Mouse (Mus musculus): ENCODE results near the gene Ifnar1. TPM values are rescaled to one million over a fixed set of nuclear protein-coding genes. Genes with fewer than 3 reads are reported as not detected.

Ifnar1 gene
- polyA plus RNA-seq, 1 experiment, result 31.3 TPM

- 0 out of 2 replicates have a peak, but pooled peaks cover 3% of the 10 kb centered on the region for H3K9me3 ChIP-seq (replicated peaks; ENCODE audit: control insufficient read depth, insufficient read depth, low read length, poor library complexity, severe bottlenecking)
- H3K4me1 ChIP-seq (ENCODE audit: control insufficient read depth, insufficient read depth, low read length), result no peaks in the 10 kb centered on the region
- H3K27ac ChIP-seq (ENCODE audit: insufficient read depth, low read length), result no peak overlapping the region
These were observed 41.8 kb upstream of the Ifnar1 start for GRCm38 (mm10) chr16:91443211-91443611.

DNA sequence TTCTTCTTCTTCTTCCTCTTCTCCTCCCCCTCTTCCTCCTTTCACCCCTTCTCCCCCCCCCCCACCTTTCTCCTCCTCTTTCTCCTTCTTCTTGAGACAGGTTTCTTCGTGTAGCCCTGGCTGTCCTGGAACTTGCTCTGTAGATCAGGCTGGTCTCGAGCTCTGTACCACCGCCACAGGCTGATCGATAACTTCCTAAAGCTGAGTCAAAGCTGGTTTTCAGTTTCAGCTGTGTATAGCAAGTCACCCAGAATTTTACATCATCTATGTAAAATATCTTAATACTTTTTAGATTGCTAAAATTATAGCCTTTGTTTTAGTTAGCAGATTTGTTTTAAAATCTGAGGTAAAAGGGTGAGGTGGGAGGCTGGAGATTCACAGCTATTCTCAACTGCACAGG is 40.2 kb upstream of the Ifnar1 start:
- TF ChIP-seq CTCF (IDR thresholded peaks at IDR 0.05; ENCODE audit: low read depth, low read length), result no peak
- no peak for TF ChIP-seq POLR2A (IDR thresholded peaks at IDR 0.05; ENCODE audit: insufficient read depth, low read length)
- no peak for TF ChIP-seq EP300 (IDR thresholded peaks at IDR 0.05; ENCODE audit: insufficient read depth, low read depth, low read length)
- no peaks in the 10 kb centered on the region for H3K36me3 ChIP-seq (ENCODE audit: control insufficient read depth, insufficient read depth, low read length, poor library complexity, severe bottlenecking)
- 0 out of 2 replicates have a peak, but pooled peaks cover 3% of the 10 kb centered on the region for H3K9me3 ChIP-seq (replicated peaks; ENCODE audit: control insufficient read depth, insufficient read depth, low read length, poor library complexity, severe bottlenecking)
- no peaks in the 10 kb centered on the region for H3K4me1 ChIP-seq (ENCODE audit: control insufficient read depth, insufficient read depth, low read length)
- no peak overlapping the region for H3K9ac ChIP-seq (ENCODE audit: low read depth, poor library complexity, severe bottlenecking)
- no peak overlapping the region for H3K27ac ChIP-seq (ENCODE audit: insufficient read depth, low read length)
- H3K27me3 ChIP-seq (ENCODE audit: control insufficient read depth, insufficient read depth, low read length, poor library complexity, severe bottlenecking), result no peaks in the 10 kb centered on the region
- H3K4me3 ChIP-seq (ENCODE audit: low read depth, low read length), result no peak overlapping the region

More at GRCm38 (mm10) chr16:91443211-91443611, 41.8 kb upstream of the Ifnar1 start:
- no peaks in the 10 kb centered on the region for H3K36me3 ChIP-seq (ENCODE audit: control insufficient read depth, insufficient read depth, low read length, poor library complexity, severe bottlenecking)
- H3K9ac ChIP-seq (ENCODE audit: low read depth, poor library complexity, severe bottlenecking), result no peak overlapping the region
- H3K27me3 ChIP-seq (ENCODE audit: control insufficient read depth, insufficient read depth, low read length, poor library complexity, severe bottlenecking), result no peaks in the 10 kb centered on the region
- H3K4me3 ChIP-seq (ENCODE audit: low read depth, low read length), result no peak overlapping the region
- TF ChIP-seq EP300 (IDR thresholded peaks at IDR 0.05; ENCODE audit: insufficient read depth, low read depth, low read length), result no peak
- TF ChIP-seq POLR2A (IDR thresholded peaks at IDR 0.05; ENCODE audit: insufficient read depth, low read length), result no peak
- no peak for TF ChIP-seq CTCF (IDR thresholded peaks at IDR 0.05; ENCODE audit: low read depth, low read length)

GRCm38 (mm10) chr16:91445566-91445965 is 39.5 kb upstream of the Ifnar1 start:
- Histone ChIP-seq H3K4me1 (ENCODE audit: control insufficient read depth, insufficient read depth, low read length) (no peaks in the 10 kb centered on the region), H3K27ac (ENCODE audit: insufficient read depth, low read length) (no peak overlapping the region), H3K27me3 (ENCODE audit: control insufficient read depth, insufficient read depth, low read length, poor library complexity, severe bottlenecking) (no peaks in the 10 kb centered on the region), H3K36me3 (ENCODE audit: control insufficient read depth, insufficient read depth, low read length, poor library complexity, severe bottlenecking) (no peaks in the 10 kb centered on the region), H3K4me3 (ENCODE audit: low read depth, low read length) (no peak overlapping the region), H3K9me3 (replicated peaks; ENCODE audit: control insufficient read depth, insufficient read depth, low read length, poor library complexity, severe bottlenecking) (0 out of 2 replicates have a peak, but pooled peaks cover 3% of the 10 kb centered on the region), H3K9ac (ENCODE audit: low read depth, poor library complexity, severe bottlenecking) (no peak overlapping the region)
- no peak for TF ChIP-seq CTCF (IDR thresholded peaks at IDR 0.05; ENCODE audit: low read depth, low read length)
- TF ChIP-seq POLR2A (IDR thresholded peaks at IDR 0.05; ENCODE audit: insufficient read depth, low read length), result no peak
- no peak for TF ChIP-seq EP300 (IDR thresholded peaks at IDR 0.05; ENCODE audit: insufficient read depth, low read depth, low read length)

- no peak for TF ChIP-seq POLR2A (IDR thresholded peaks at IDR 0.05; ENCODE audit: insufficient read depth, low read length)
- no peak for TF ChIP-seq CTCF (IDR thresholded peaks at IDR 0.05; ENCODE audit: low read depth, low read length)
- TF ChIP-seq EP300 (IDR thresholded peaks at IDR 0.05; ENCODE audit: insufficient read depth, low read depth, low read length), result no peak
- H3K9ac ChIP-seq (ENCODE audit: low read depth, poor library complexity, severe bottlenecking), result no peak overlapping the region
- H3K27ac ChIP-seq (ENCODE audit: insufficient read depth, low read length), result no peak overlapping the region
- no peak overlapping the region for H3K4me3 ChIP-seq (ENCODE audit: low read depth, low read length)
- H3K9me3 ChIP-seq (replicated peaks; ENCODE audit: control insufficient read depth, insufficient read depth, low read length, poor library complexity, severe bottlenecking), result 0 out of 2 replicates have a peak, but pooled peaks cover 3% of the 10 kb centered on the region
- H3K4me1 ChIP-seq (ENCODE audit: control insufficient read depth, insufficient read depth, low read length), result no peaks in the 10 kb centered on the region
- H3K36me3 ChIP-seq (ENCODE audit: control insufficient read depth, insufficient read depth, low read length, poor library complexity, severe bottlenecking), result no peaks in the 10 kb centered on the region
- H3K27me3 ChIP-seq (ENCODE audit: control insufficient read depth, insufficient read depth, low read length, poor library complexity, severe bottlenecking), result no peaks in the 10 kb centered on the region
These were observed 38.1 kb upstream of the Ifnar1 start for GRCm38 (mm10) chr16:91446778-91447511.

DNA sequence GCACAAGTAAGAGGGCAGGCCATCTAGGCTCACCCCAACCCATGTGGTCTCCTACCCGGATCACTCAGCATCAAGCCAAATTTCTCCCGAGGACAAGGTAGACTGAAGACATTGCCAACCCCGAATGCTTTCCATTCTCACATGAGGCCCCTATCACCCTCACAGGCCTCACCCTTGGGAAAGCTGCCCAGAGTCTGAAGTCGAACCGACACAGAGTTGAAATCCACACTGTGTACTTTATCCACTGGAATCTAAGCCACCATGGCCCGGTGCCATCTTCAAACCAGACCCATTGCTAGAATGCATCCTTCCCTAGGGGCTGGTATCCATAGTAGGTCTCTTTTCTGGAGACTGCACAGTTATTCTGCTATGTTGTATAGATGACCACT is 37.5 kb upstream of the Ifnar1 start:
- TF ChIP-seq CTCF (IDR thresholded peaks at IDR 0.05; ENCODE audit: low read depth, low read length) (no peak), POLR2A (IDR thresholded peaks at IDR 0.05; ENCODE audit: insufficient read depth, low read length) (no peak), EP300 (IDR thresholded peaks at IDR 0.05; ENCODE audit: insufficient read depth, low read depth, low read length) (no peak)
- Histone ChIP-seq H3K27me3 (ENCODE audit: control insufficient read depth, insufficient read depth, low read length, poor library complexity, severe bottlenecking) (no peaks in the 10 kb centered on the region), H3K36me3 (ENCODE audit: control insufficient read depth, insufficient read depth, low read length, poor library complexity, severe bottlenecking) (no peaks in the 10 kb centered on the region), H3K9me3 (replicated peaks; ENCODE audit: control insufficient read depth, insufficient read depth, low read length, poor library complexity, severe bottlenecking) (0 out of 2 replicates have a peak, but pooled peaks cover 3% of the 10 kb centered on the region), H3K4me3 (ENCODE audit: low read depth, low read length) (no peak overlapping the region), H3K9ac (ENCODE audit: low read depth, poor library complexity, severe bottlenecking) (no peak overlapping the region), H3K4me1 (ENCODE audit: control insufficient read depth, insufficient read depth, low read length) (no peaks in the 10 kb centered on the region), H3K27ac (ENCODE audit: insufficient read depth, low read length) (no peak overlapping the region)

DNA sequence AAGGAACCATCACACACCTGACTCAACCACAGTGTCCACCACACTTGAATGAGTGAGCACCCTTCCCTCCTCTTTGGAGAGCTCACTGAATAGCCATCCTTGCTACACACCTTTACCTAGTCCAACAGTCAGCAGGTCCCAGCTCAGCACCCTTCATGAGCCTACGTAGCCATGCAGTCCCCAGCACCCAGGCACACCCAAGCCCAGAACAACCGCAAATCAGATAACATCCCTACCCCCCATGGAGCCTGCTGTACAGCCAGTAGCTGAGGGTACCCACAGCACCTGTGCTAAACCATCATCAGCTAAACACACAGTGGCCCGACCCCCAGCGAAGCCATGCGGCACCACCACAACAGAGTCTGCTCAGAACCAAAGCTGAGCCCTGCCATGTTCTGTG is 37.0 kb upstream of the Ifnar1 start:
- Histone ChIP-seq H3K9ac (ENCODE audit: low read depth, poor library complexity, severe bottlenecking) (no peak overlapping the region), H3K36me3 (ENCODE audit: control insufficient read depth, insufficient read depth, low read length, poor library complexity, severe bottlenecking) (no peaks in the 10 kb centered on the region)
- TF ChIP-seq POLR2A (IDR thresholded peaks at IDR 0.05; ENCODE audit: insufficient read depth, low read length) (no peak), EP300 (IDR thresholded peaks at IDR 0.05; ENCODE audit: insufficient read depth, low read depth, low read length) (no peak), CTCF (IDR thresholded peaks at IDR 0.05; ENCODE audit: low read depth, low read length) (no peak)

More for the DNA sequence above, 37.0 kb upstream of the Ifnar1 start:
- no peaks in the 10 kb centered on the region for H3K4me1 ChIP-seq (ENCODE audit: control insufficient read depth, insufficient read depth, low read length)
- H3K27ac ChIP-seq (ENCODE audit: insufficient read depth, low read length), result no peak overlapping the region
- no peaks in the 10 kb centered on the region for H3K27me3 ChIP-seq (ENCODE audit: control insufficient read depth, insufficient read depth, low read length, poor library complexity, severe bottlenecking)
- 0 out of 2 replicates have a peak, but pooled peaks cover 3% of the 10 kb centered on the region for H3K9me3 ChIP-seq (replicated peaks; ENCODE audit: control insufficient read depth, insufficient read depth, low read length, poor library complexity, severe bottlenecking)
- no peak overlapping the region for H3K4me3 ChIP-seq (ENCODE audit: low read depth, low read length)
